In genomic region chr5:148488891-148489723, GRCm38 (mm10) we compare ENCODE assay signal across 8 mouse cellular contexts.
DNase-seq lines count a peak whose midpoint lies in the region; ATAC-seq and TF ChIP-seq lines count a peak whose summit lies in the region.

No protein-coding gene starts in this region.

- H3K4me3 ChIP-seq in embryonic facial prominence, embryonic 13.5 days: no peak overlapping the region
- no peak overlapping the region for H3K4me3 ChIP-seq in embryonic facial prominence, embryonic 10.5 days
- H3K4me3 ChIP-seq in lung, embryonic 15.5 days: no peak overlapping the region
- H3K4me3 ChIP-seq in intestine, postnatal 0 days (ENCODE audit: low read depth, low read length): no peak overlapping the region
- H3K4me3 ChIP-seq in midbrain, embryonic 13.5 days (replicated peaks): no peak overlapping the region

- H3K9ac ChIP-seq in embryonic facial prominence, embryonic 13.5 days: no peak overlapping the region
- no peak overlapping the region for H3K9ac ChIP-seq in lung, embryonic 15.5 days
- H3K9ac ChIP-seq in intestine, postnatal 0 days (ENCODE audit: low read depth, low read length): no peak overlapping the region
- no peak overlapping the region for H3K9ac ChIP-seq in midbrain, embryonic 13.5 days (replicated peaks)

- H3K4me2 ChIP-seq in embryonic facial prominence, embryonic 13.5 days: peak overlapping the region; percentile 40
- H3K4me2 ChIP-seq in lung, embryonic 15.5 days: 0 out of 2 replicates have a peak overlapping the region, but pooled peaks have one; percentile 17
- no peak overlapping the region for H3K4me2 ChIP-seq in intestine, postnatal 0 days (replicated peaks; ENCODE audit: low read depth)
- H3K4me2 ChIP-seq in midbrain, embryonic 13.5 days (replicated peaks): no peak overlapping the region

- no peaks in the 10 kb centered on the region for H3K36me3 ChIP-seq in embryonic facial prominence, embryonic 13.5 days
- no peaks in the 10 kb centered on the region for H3K36me3 ChIP-seq in embryonic facial prominence, embryonic 10.5 days (replicated peaks)
- no peaks in the 10 kb centered on the region for H3K36me3 ChIP-seq in lung, embryonic 15.5 days
- H3K36me3 ChIP-seq in intestine, postnatal 0 days (ENCODE audit: control insufficient read depth, insufficient read depth): no peaks in the 10 kb centered on the region
- no peaks in the 10 kb centered on the region for H3K36me3 ChIP-seq in midbrain, embryonic 13.5 days

- no peak overlapping the region for H3K27ac ChIP-seq in embryonic facial prominence, embryonic 13.5 days
- no peak overlapping the region for H3K27ac ChIP-seq in embryonic facial prominence, embryonic 10.5 days (replicated peaks)
- H3K27ac ChIP-seq in lung, embryonic 15.5 days: no peak overlapping the region
- no peak overlapping the region for H3K27ac ChIP-seq in intestine, postnatal 0 days (ENCODE audit: low read depth, low read length)
- H3K27ac ChIP-seq in midbrain, embryonic 13.5 days: no peak overlapping the region

- no peak for DNase-seq in embryonic facial prominence, embryonic 10.5 days (ENCODE audit: low spot score)
- peak; percentile 70 to 75 for DNase-seq in lung, adult 18-20 months
- no peak for DNase-seq in lung, postnatal 14 days
- DNase-seq in cerebellum, postnatal 25 days: peak; percentile 80 to 88

- no peaks in the 10 kb centered on the region for H3K9me3 ChIP-seq in embryonic facial prominence, embryonic 13.5 days
- H3K9me3 ChIP-seq in embryonic facial prominence, embryonic 10.5 days: no peaks in the 10 kb centered on the region
- H3K9me3 ChIP-seq in lung, embryonic 15.5 days: no peaks in the 10 kb centered on the region
- H3K9me3 ChIP-seq in intestine, postnatal 0 days (ENCODE audit: control insufficient read depth): no peaks in the 10 kb centered on the region
- no peaks in the 10 kb centered on the region for H3K9me3 ChIP-seq in midbrain, embryonic 13.5 days

- WGBS in embryonic facial prominence, embryonic 13.5 days: 75% methylated on average over 13 of the region's 13 CpGs
- WGBS in embryonic facial prominence, embryonic 10.5 days: 84% methylated on average over 13 of the region's 13 CpGs
- 62% methylated on average over 13 of the region's 13 CpGs for WGBS in lung, embryonic 15.5 days
- WGBS in intestine, postnatal 0 days: 69% methylated on average over 13 of the region's 13 CpGs
- 88% methylated on average over 13 of the region's 13 CpGs for WGBS in midbrain, embryonic 13.5 days

- H3K27me3 ChIP-seq in embryonic facial prominence, embryonic 13.5 days: no peaks in the 10 kb centered on the region
- no peaks in the 10 kb centered on the region for H3K27me3 ChIP-seq in embryonic facial prominence, embryonic 10.5 days (replicated peaks; ENCODE audit: low read depth, poor library complexity, severe bottlenecking)
- no peaks in the 10 kb centered on the region for H3K27me3 ChIP-seq in lung, embryonic 15.5 days
- no peaks in the 10 kb centered on the region for H3K27me3 ChIP-seq in intestine, postnatal 0 days (replicated peaks; ENCODE audit: control insufficient read depth, insufficient read depth, low read length)
- H3K27me3 ChIP-seq in midbrain, embryonic 13.5 days: no peaks in the 10 kb centered on the region

- H3K4me1 ChIP-seq in embryonic facial prominence, embryonic 13.5 days: peaks cover 13% of the 10 kb centered on the region
- H3K4me1 ChIP-seq in embryonic facial prominence, embryonic 10.5 days: peaks cover 6% of the 10 kb centered on the region
- peaks cover 16% of the 10 kb centered on the region; the same call in 1 of the 2 replicates for H3K4me1 ChIP-seq in lung, embryonic 15.5 days
- H3K4me1 ChIP-seq in intestine, postnatal 0 days (replicated peaks; ENCODE audit: control insufficient read depth, insufficient read depth, low read length): no peaks in the 10 kb centered on the region
- no peaks in the 10 kb centered on the region for H3K4me1 ChIP-seq in midbrain, embryonic 13.5 days (replicated peaks)

- ATAC-seq in embryonic facial prominence, embryonic 13.5 days (ENCODE audit: insufficient number of reproducible peaks, insufficient read depth, low FRiP score, low TSS enrichment, low read depth): no peak
- ATAC-seq in lung, embryonic 15.5 days (ENCODE audit: borderline replicate concordance, extremely low read depth, low FRiP score, low TSS enrichment): no peak
- no peak for ATAC-seq in intestine, postnatal 0 days
- no peak for ATAC-seq in midbrain, embryonic 13.5 days

- no peak for TF ChIP-seq CTCF in intestine, postnatal 0 days (IDR thresholded peaks at IDR 0.05; ENCODE audit: low read depth)

Comparison
In these comparisons a context has a peak if more than half of its experiments do, and no peak if none do; other contexts are left out.
1. DNase-seq: peak in lung, adult 18-20 months (2 of 2) and cerebellum, postnatal 25 days (2 of 2); none in embryonic facial prominence, embryonic 10.5 days (single experiment) and lung, postnatal 14 days (single experiment).
2. H3K4me2 ChIP-seq: peak in embryonic facial prominence, embryonic 13.5 days (single experiment) and lung, embryonic 15.5 days (single experiment); none in intestine, postnatal 0 days (single experiment) and midbrain, embryonic 13.5 days (single experiment).